Mouse (Mus musculus): ENCODE data around the gene Asnsd1. TPM values are rescaled to one million over a fixed set of nuclear protein-coding genes. Genes with fewer than 3 reads are reported as not detected.

The Asnsd1 gene
- total RNA-seq, 2 experiments from 2014 or later, result 52.9 to 55.4 TPM

- intact Hi-C loops (cut with DNase I), result loop anchor here (2.0 kb wide), 1 partner anchor 16 kb away; the partner anchor contains the start of gene Osgepl1
- peak; percentile 92 for DNase-seq (ENCODE audit: low spot score)
Measured at GRCm38 (mm10) chr1:53296581-53297383, 55.8 kb downstream of the Asnsd1 start, which contains the start of the genes Pms1, Ormdl1 and Gm28778. Gene Pms1 (minus strand): TSS chr1:53297018. Gene Ormdl1 (plus strand): TSS chr1:53297095. Gene Gm28778 (plus strand): TSS chr1:53297111.

Other genes starting within 250 kb of the Asnsd1 start
- not detected for gene 1700019A02Rik, start 165.1 kb downstream of the Asnsd1 start, total RNA-seq (2021)
- gene Pms1, start 55.7 kb downstream of the Asnsd1 start, total RNA-seq (2021), result 10 to 100 TPM in 1 of 2 experiments, 1 to 10 TPM in 1; 9.6 to 13.2 TPM
- 1 to 10 TPM; 9.0 to 9.9 TPM for gene Ormdl1, start 55.7 kb downstream of the Asnsd1 start, total RNA-seq (2021)
- 1 to 10 TPM; 1.3 to 2.8 TPM for gene Gm28778, start 55.6 kb downstream of the Asnsd1 start, total RNA-seq (2021)
- 10 to 100 TPM; 52.5 to 56.0 TPM for gene Osgepl1, start 39.1 kb downstream of the Asnsd1 start, total RNA-seq (2021)
- 1 to 10 TPM; 4.0 to 4.6 TPM for gene Asdurf, start 133 bp downstream of the Asnsd1 start, total RNA-seq (2021)
- under 1 TPM in 1 of 2 experiments, not detected in 1; 0.21 TPM for gene Gm28551, start 85 bp downstream of the Asnsd1 start, total RNA-seq (2021)

Measured in heart, postnatal 25 days (tissue).